Mouse (Mus musculus) CH12.LX (cell line): ENCODE results near the gene Mapk8. TPM values are rescaled to one million over a fixed set of nuclear protein-coding genes. Genes with fewer than 3 reads are reported as not detected.

Experiments used
- DNase-seq: peaks from one replicate; pipeline ENCODE4 v3.0.0-alpha.2; 2013; ENCODE audit errors: extremely low read depth
- H3K27ac ChIP-seq: 2 replicates; pipeline ENCODE4 v1.5.1; 2012; ENCODE audit warnings: low read depth, mild to moderate bottlenecking, control low read depth, moderate library complexity; ENCODE audit not compliant: insufficient read depth
- H3K27me3 ChIP-seq: replicated peaks from 2 replicates; pipeline ENCODE3; 2012; ENCODE audit warnings: inconsistent platforms
- H3K36me3 ChIP-seq, 2 experiments: replicated peaks in 1 of 2; 2 replicates each; pipeline versions ENCODE3 to v1.6.1; 2012; ENCODE audit warnings: inconsistent platforms in 1 of 2, low read length in 1 of 2, mild to moderate bottlenecking in 1 of 2, mixed read lengths in 1 of 2, moderate library complexity in 1 of 2; ENCODE audit not compliant: control insufficient read depth in 1 of 2, insufficient read depth in 1 of 2
- H3K4me1 ChIP-seq, 2 experiments: 2 replicates each; pipeline ENCODE4 v1.6.1; 2012; ENCODE audit warnings: inconsistent platforms in 1 of 2, moderate library complexity in 1 of 2; ENCODE audit not compliant: insufficient read depth in 2 of 2, control insufficient read depth in 1 of 2
- H3K4me2 ChIP-seq: 2 replicates; pipeline ENCODE4 v1.6.1; 2012; ENCODE audit warnings: low read depth, mild to moderate bottlenecking, control low read depth; ENCODE audit not compliant: poor library complexity, insufficient read depth, severe bottlenecking
- H3K4me3 ChIP-seq, 3 experiments: fragments of 150-350 bp in 1 of 3; sonication (generic) in 1 of 3; replicated peaks in 1 of 3; 2 replicates each; pipeline versions ENCODE3 to v1.5.1; 2011 to 2012; ENCODE audit warnings: low read depth in 2 of 3, low read length in 2 of 3, mild to moderate bottlenecking in 2 of 3, moderate library complexity in 2 of 3, control low read depth in 1 of 3, improper control_type of control experiment in 1 of 3, inconsistent platforms in 1 of 3, mixed read lengths in 1 of 3; ENCODE audit not compliant: poor library complexity in 1 of 3
- H3K79me2 ChIP-seq: replicated peaks from 2 replicates; pipeline ENCODE4 v1.6.1; 2012; ENCODE audit warnings: mild to moderate bottlenecking, moderate library complexity; ENCODE audit not compliant: control insufficient read depth, poor library complexity, insufficient read depth, severe bottlenecking; ENCODE audit errors: extremely low read depth
- H3K9ac ChIP-seq: 2 replicates; pipeline ENCODE4 v1.6.1; 2012; ENCODE audit warnings: low read depth, mild to moderate bottlenecking, control low read depth, moderate library complexity; ENCODE audit not compliant: insufficient read depth
- H3K9me3 ChIP-seq: replicated peaks from 2 replicates; pipeline ENCODE3; 2012; ENCODE audit warnings: low read length, inconsistent platforms, mixed read lengths
- ELF1 ChIP-seq: IDR thresholded peaks from 2 replicates; pipeline ENCODE4 v1.6.1; 2014; ENCODE audit warnings: low read depth, mild to moderate bottlenecking, inconsistent platforms, low read length, improper control_type of control experiment
- IRF4 ChIP-seq: IDR thresholded peaks from 2 replicates; pipeline ENCODE4 v1.6.1; 2014; ENCODE audit warnings: low read depth, mild to moderate bottlenecking, inconsistent platforms, low read length, improper control_type of control experiment
- KAT2A ChIP-seq: IDR thresholded peaks from 2 replicates; pipeline ENCODE4 v1.6.1; 2012; ENCODE audit warnings: low read length, improper control_type of control experiment, inconsistent platforms; ENCODE audit not compliant: insufficient replicate concordance
- MAFK ChIP-seq: IDR thresholded peaks from 2 replicates; pipeline ENCODE4 v1.6.1; 2011; ENCODE audit warnings: low read length, improper control_type of control experiment; ENCODE audit not compliant: insufficient replicate concordance
- RCOR1 ChIP-seq: conservative IDR thresholded peaks from 2 replicates; pipeline ENCODE4 v1.6.1; 2012; ENCODE audit warnings: low read depth, mild to moderate bottlenecking, inconsistent platforms, low read length, improper control_type of control experiment
- USF1 ChIP-seq: IDR thresholded peaks from 2 replicates; pipeline ENCODE4 v1.6.1; 2014; ENCODE audit warnings: low read depth, mild to moderate bottlenecking, inconsistent platforms, low read length, improper control_type of control experiment
- ZC3H11A ChIP-seq: IDR thresholded peaks from 2 replicates; pipeline ENCODE4 v1.6.1; 2012; ENCODE audit warnings: low read depth, mild to moderate bottlenecking, inconsistent platforms, low read length, improper control_type of control experiment
- ZKSCAN1 ChIP-seq: IDR thresholded peaks from 2 replicates; pipeline ENCODE4 v1.6.1; 2012; ENCODE audit warnings: low read depth, inconsistent platforms, low read length, improper control_type of control experiment, borderline replicate concordance
- dilution Hi-C: fragments of 300-500 bp; cut with MboI; formaldehyde crosslinking; loops from 2 replicates; pipeline ENCODE4 v1.14.3; 2020; ENCODE audit warnings: low sequenced_read_pairs; ENCODE audit not compliant: extremely low pct_unique_long_range_greater_than_20kb, extremely low pct_ligation_motif_present
- in situ Hi-C: fragments of 300-500 bp; cut with MboI; formaldehyde crosslinking; loops from 3 replicates; pipeline ENCODE4 v1.14.3; 2019; ENCODE audit warnings: low sequenced_read_pairs, low pct_ligation_motif_present, low pct_unique_long_range_greater_than_20kb, mixed read lengths
- polyA plus RNA-seq: library from polyadenylated mRNA; unstranded; fragments of >175 nt; gene quantifications from 2 replicates; pipeline ENCODE4 v1.2.1, GENCODE M21; 2012; ENCODE audit warnings: low read depth; ENCODE audit not compliant: insufficient read length
- total RNA-seq, 2 experiments: library from RNA; depleted of rRNA; stranded (reverse); fragments of 300-350 nt in 1 of 2; fragments of >200 nt in 1 of 2; gene quantifications; 2 replicates each; pipeline ENCODE4 v1.2.3; 2012 to 2014

Gene Mapk8
- total and polyA plus RNA-seq, 3 experiments = 9.1 to 33.4 (median 21.9) TPM

GRCm38 (mm10) chr14:33377211-33377610, 69.7 kb downstream of the Mapk8 start:
- Histone ChIP-seq H3K27ac (no peak overlapping the region), H3K4me2 (no peak overlapping the region), H3K9ac (no peak overlapping the region), H3K9me3 (no peaks in the 10 kb centered on the region), H3K4me1 (no peaks in the 10 kb centered on the region), H3K27me3 (no peaks in the 10 kb centered on the region), H3K36me3 (peaks cover 0 to 12% of the 10 kb centered on the region in 2 experiments), H3K79me2 (no peaks in the 10 kb centered on the region), H3K4me3 (no peak overlapping the region)
- TF ChIP-seq KAT2A = no peak
- TF ChIP-seq IRF4 = no peak
- dilution Hi-C loops (no loop called here), in situ Hi-C loops (no loop called here)
- DNase-seq = no peak

GRCm38 (mm10) chr14:33374089-33374488, 72.9 kb downstream of the Mapk8 start:
- Histone ChIP-seq H3K4me3 (no peak overlapping the region), H3K4me1 (no peaks in the 10 kb centered on the region), H3K27ac (no peak overlapping the region), H3K4me2 (no peak overlapping the region), H3K9me3 (no peaks in the 10 kb centered on the region), H3K27me3 (no peaks in the 10 kb centered on the region), H3K36me3 (peaks cover 0 to 3% of the 10 kb centered on the region in 2 experiments), H3K79me2 (no peaks in the 10 kb centered on the region), H3K9ac (no peak overlapping the region)
- no peak for TF ChIP-seq ZKSCAN1
- no peak for TF ChIP-seq ZC3H11A
- no peak for TF ChIP-seq IRF4
- no peak for TF ChIP-seq RCOR1
- no peak for TF ChIP-seq USF1
- TF ChIP-seq KAT2A = no peak
- in situ Hi-C loops = no loop called here
- no peak for DNase-seq
- dilution Hi-C loops = no loop called here

DNA sequence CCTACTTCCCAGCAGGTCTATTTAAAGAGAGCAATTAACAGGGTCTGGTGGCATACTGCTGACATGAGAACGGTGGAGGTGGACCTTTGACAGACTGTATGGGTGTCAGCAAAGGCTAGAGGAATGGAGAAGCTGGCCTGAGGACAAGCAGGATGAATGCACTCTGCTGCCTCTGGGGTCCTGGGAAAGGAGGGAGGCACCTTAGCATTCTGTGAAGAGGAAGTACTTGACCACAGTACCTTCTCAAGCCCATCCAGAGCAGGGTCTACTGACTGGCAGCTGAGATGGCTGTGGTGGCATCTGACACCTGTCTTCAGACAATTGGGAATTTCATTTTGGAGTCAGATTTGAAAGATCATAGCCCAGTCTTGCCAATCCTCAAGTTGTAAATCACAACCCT, 73.7 kb downstream of the Mapk8 start:
- peaks cover 0 to 3% of the 10 kb centered on the region in 2 experiments for H3K36me3 ChIP-seq
- H3K4me2 ChIP-seq = no peak overlapping the region
- DNase-seq = no peak
- TF ChIP-seq ELF1 (no peak), MAFK (no peak), ZC3H11A (no peak)
- H3K79me2 ChIP-seq = no peaks in the 10 kb centered on the region
- H3K27me3 ChIP-seq = no peaks in the 10 kb centered on the region
- dilution Hi-C loops (no loop called here), in situ Hi-C loops (no loop called here)
- no peaks in the 10 kb centered on the region for H3K4me1 ChIP-seq
- no peaks in the 10 kb centered on the region for H3K9me3 ChIP-seq
- H3K27ac ChIP-seq = no peak overlapping the region
- no peak overlapping the region for H3K9ac ChIP-seq
- H3K4me3 ChIP-seq = no peak overlapping the region
